Mouse (Mus musculus) liver, embryonic 14.5 days (tissue): ENCODE data around the gene Ccdc171. TPM values are rescaled to one million over a fixed set of nuclear protein-coding genes. Genes with fewer than 3 reads are reported as not detected.

Experiments
- ATAC-seq: fragments of 200-750 bp; cut with Nextera tagmentation; 2 replicates; pipeline ENCODE4 v1.8.0; 2017; ENCODE audit warnings: moderate number of reproducible peaks, mild to moderate bottlenecking, moderate library complexity; ENCODE audit not compliant: insufficient read depth
- DNase-seq, 3 experiments: peaks; one replicate each; pipeline ENCODE4 v3.0.0-alpha.2; 2012 to 2013; ENCODE audit warnings: low read depth in 3 of 3, low spot score in 3 of 3
- H3K27ac ChIP-seq: fragments of 300-500 bp; sonication (generic); 2 replicates; pipeline ENCODE4 v1.5.1; 2014; ENCODE audit warnings: moderate library complexity, mild to moderate bottlenecking, control low read depth, inconsistent platforms
- H3K27me3 ChIP-seq: fragments of 300-500 bp; sonication (generic); 2 replicates; pipeline ENCODE4 v1.6.1; 2014; ENCODE audit warnings: mild to moderate bottlenecking, low read length, moderate library complexity; ENCODE audit not compliant: control insufficient read depth, insufficient read depth
- H3K36me3 ChIP-seq: fragments of 300-500 bp; sonication (generic); replicated peaks from 2 replicates; pipeline ENCODE4 v1.6.1; 2014; ENCODE audit warnings: low read depth; ENCODE audit not compliant: control insufficient read depth, insufficient read depth
- H3K4me1 ChIP-seq, 2 experiments: fragments of 200-500 bp in 1 of 2; fragments of 300-500 bp in 1 of 2; sonication (generic) in 1 of 2; replicated peaks; 2 replicates each; pipeline ENCODE4 v1.6.1; 2012 to 2014; ENCODE audit warnings: antibody characterized with exemption in 1 of 2, inconsistent platforms in 1 of 2, low read length in 1 of 2; ENCODE audit not compliant: control insufficient read depth in 2 of 2, insufficient read depth in 2 of 2
- H3K4me2 ChIP-seq: fragments of 300-500 bp; sonication (generic); 2 replicates; pipeline ENCODE4 v1.6.1; 2014; ENCODE audit warnings: low read depth, mild to moderate bottlenecking, control low read depth, moderate library complexity
- H3K4me3 ChIP-seq, 2 experiments: fragments of 200-500 bp in 1 of 2; fragments of 300-500 bp in 1 of 2; sonication (generic) in 1 of 2; 2 replicates each; pipeline ENCODE4 v1.5.1; 2012 to 2014; ENCODE audit warnings: low read depth in 2 of 2, low read length in 2 of 2, mild to moderate bottlenecking in 2 of 2, control low read depth in 1 of 2, inconsistent platforms in 1 of 2, moderate library complexity in 1 of 2; ENCODE audit not compliant: insufficient read depth in 1 of 2
- H3K9ac ChIP-seq: fragments of 300-500 bp; sonication (generic); replicated peaks from 2 replicates; pipeline ENCODE4 v1.6.1; 2014; ENCODE audit warnings: mild to moderate bottlenecking, control low read depth, moderate library complexity
- H3K9me3 ChIP-seq: fragments of 300-500 bp; sonication (generic); 2 replicates; pipeline ENCODE4 v1.6.1; 2016; ENCODE audit warnings: low read length, mixed read lengths; ENCODE audit not compliant: control insufficient read depth
- CTCF ChIP-seq: IDR thresholded peaks from 2 replicates; pipeline ENCODE4 v1.5.1; 2016; ENCODE audit warnings: antibody characterized with exemption, low read depth, control low read depth
- EP300 ChIP-seq: IDR thresholded peaks from 2 replicates; pipeline ENCODE4 v1.6.1; 2016; ENCODE audit warnings: antibody characterized with exemption, low read depth
- WGBS: fragments of 180-500 bp; shearing (Covaris S2); extraction: QIAGEN DNeasy Blood & Tissue Kit; methylation state at CpG from one replicate; pipeline ENCODE4 v1.1.7; 2014; ENCODE audit not compliant: insufficient replicate concordance; 5-methylcytosine and 5-hydroxymethylcytosine counted together
- polyA plus RNA-seq, 2 experiments: library from polyadenylated mRNA; depleted of rRNA in 1 of 2; stranded (reverse) in 1 of 2; unstranded in 1 of 2; fragments of >200 nt; fragmentation: Nextera tagmentation in 1 of 2; extraction: Ambion mirVana in 1 of 2; gene quantifications; 2 replicates each; pipeline versions ENCODE4 v1.2.1 to v1.2.3; 2012 to 2014

Gene Ccdc171
- polyA plus RNA-seq, 2 experiments, result 0.77 to 0.89 TPM

DNA sequence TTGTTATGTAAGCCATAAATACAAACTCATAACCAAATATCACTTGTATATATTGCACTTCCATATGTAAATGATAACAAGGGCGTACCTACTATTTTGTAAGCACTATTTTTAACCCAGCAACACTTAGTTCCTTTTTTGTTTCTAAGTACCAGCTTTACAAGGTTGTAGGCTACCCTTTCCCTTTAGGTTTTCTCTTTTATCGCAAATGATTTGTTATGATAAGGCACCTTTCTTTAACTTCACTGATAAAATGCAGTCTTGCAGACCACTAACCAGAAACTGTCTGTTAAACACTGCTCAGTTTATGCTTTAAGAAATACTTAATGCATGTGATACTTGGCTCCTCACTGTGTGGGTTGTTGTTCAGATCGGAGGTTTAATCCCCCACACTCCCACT, 275.1 kb downstream of the Ccdc171 start:
- 39% methylated on average over 3 of the region's 3 CpGs for WGBS
- H3K4me3 ChIP-seq, result no peak overlapping the region
- no peak for ATAC-seq
- no peak overlapping the region for H3K27ac ChIP-seq
- no peak overlapping the region for H3K9ac ChIP-seq
- no peaks in the 10 kb centered on the region for H3K9me3 ChIP-seq
- DNase-seq, result no peak
- no peaks in the 10 kb centered on the region for H3K4me1 ChIP-seq
- H3K4me2 ChIP-seq, result no peak overlapping the region
- TF ChIP-seq EP300 (no peak), CTCF (no peak)
- no peaks in the 10 kb centered on the region for H3K27me3 ChIP-seq
- no peaks in the 10 kb centered on the region for H3K36me3 ChIP-seq

- WGBS, result 65% methylated on average over 4 of the region's 4 CpGs
- no peaks in the 10 kb centered on the region for H3K9me3 ChIP-seq
Measured at GRCm38 (mm10) chr4:83816925-83817324, 291.6 kb downstream of the Ccdc171 start.

DNA sequence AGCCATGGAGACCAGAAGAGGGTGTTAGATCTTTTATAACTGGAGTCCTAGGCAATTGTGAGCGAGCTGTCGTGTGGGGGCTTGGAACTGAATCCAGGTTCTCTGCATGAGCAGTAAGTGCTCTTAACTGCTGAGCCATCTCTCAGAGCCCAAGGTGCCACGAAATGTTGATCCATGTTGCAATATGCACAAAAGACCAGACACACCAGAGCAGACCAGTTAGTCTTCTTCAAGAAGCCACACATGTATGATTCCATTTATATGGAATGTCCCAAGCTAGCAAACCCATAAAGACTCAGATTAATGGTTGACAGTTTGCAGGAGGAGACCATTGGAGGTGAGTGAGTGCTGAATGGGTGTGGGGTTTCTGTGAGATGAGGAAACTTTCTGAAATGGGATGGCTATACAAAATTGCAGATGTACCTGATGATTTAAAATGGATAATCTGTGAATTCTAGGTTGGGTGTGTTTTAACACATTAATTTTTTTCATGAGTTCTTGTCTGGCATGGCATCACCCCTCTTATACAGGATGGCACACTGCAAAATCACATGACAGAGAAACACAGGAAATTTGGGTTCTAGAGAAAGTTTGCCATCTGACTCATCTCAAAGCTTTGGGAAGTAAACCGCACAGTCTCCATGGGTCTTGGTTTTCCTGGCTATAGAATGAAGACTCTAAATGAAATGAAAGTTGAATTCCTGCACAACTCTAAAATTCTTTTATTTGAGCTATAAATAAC, 304.5 kb downstream of the Ccdc171 start:
- Histone ChIP-seq H3K36me3 (no peaks in the 10 kb centered on the region), H3K27ac (no peak overlapping the region), H3K9ac (no peak overlapping the region), H3K4me1 (no peaks in the 10 kb centered on the region), H3K4me2 (no peak overlapping the region), H3K4me3 (no peak overlapping the region), H3K9me3 (no peaks in the 10 kb centered on the region), H3K27me3 (no peaks in the 10 kb centered on the region)
- TF ChIP-seq EP300 (no peak), CTCF (no peak)
- no peak for DNase-seq
- 64% methylated on average over 4 of the region's 4 CpGs for WGBS
- no peak for ATAC-seq

More at GRCm38 (mm10) chr4:83816925-83817324, 291.6 kb downstream of the Ccdc171 start:
- no peak overlapping the region for H3K4me2 ChIP-seq
- ATAC-seq (no peak), DNase-seq (no peak)
- no peaks in the 10 kb centered on the region for H3K4me1 ChIP-seq
- H3K9ac ChIP-seq, result no peak overlapping the region
- H3K27ac ChIP-seq, result no peak overlapping the region
- TF ChIP-seq CTCF, result no peak
- no peak for TF ChIP-seq EP300
- no peak overlapping the region for H3K4me3 ChIP-seq
- no peaks in the 10 kb centered on the region for H3K27me3 ChIP-seq
- no peaks in the 10 kb centered on the region for H3K36me3 ChIP-seq

DNA sequence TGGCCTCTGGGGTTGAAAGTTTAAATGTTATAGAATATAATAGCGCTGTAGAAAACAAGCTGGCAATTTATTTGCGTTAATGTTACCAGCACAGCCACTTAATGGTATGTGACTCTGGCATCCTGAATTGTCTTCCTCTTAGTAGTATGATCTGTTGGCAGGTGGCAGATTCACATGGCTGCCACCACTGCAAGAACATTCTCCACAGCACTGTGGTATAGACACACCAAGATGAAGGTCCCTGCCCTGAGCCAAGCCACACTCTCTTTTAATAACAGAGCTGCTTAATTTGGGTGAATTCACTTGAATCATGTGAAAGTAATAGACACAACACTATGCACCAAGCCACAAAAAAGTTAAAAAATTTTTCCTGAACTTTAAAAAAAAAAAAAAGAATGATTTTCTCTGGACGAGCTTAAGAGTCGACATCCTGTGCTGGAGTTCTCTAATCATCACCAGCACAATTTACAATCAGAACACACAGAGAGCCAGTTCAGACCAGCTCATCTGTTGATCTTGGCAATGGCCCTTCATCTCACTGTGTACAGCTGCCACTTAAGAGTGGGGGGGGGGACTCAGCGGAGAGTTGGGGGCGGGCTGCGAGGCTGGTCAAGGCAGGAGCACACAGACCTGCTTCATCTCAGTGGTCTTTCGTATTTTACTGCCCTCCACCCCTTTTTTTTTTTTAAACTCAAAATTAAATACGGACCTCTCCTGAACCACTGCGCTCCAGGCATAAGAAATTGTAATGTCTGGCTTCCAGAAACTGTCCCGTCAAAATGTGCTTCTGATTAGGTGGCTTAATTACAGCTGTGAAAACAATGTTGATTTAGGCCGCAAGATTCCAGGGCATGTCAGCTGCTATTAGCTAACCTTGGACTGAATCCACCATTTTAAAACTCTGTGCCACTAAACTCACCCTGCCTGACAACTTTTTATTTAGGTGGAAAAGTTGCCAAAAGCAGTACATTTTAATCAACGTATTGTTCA, 305.8 kb downstream of the Ccdc171 start:
- Histone ChIP-seq H3K9ac (no peak overlapping the region), H3K27me3 (no peaks in the 10 kb centered on the region), H3K4me3 (no peak overlapping the region), H3K36me3 (no peaks in the 10 kb centered on the region), H3K4me1 (no peaks in the 10 kb centered on the region), H3K9me3 (no peaks in the 10 kb centered on the region), H3K27ac (no peak overlapping the region), H3K4me2 (no peak overlapping the region)
- no peak for ATAC-seq
- WGBS, result 68% methylated on average over 13 of the region's 13 CpGs
- DNase-seq, result no peak
- TF ChIP-seq EP300, result no peak
- no peak for TF ChIP-seq CTCF

DNA sequence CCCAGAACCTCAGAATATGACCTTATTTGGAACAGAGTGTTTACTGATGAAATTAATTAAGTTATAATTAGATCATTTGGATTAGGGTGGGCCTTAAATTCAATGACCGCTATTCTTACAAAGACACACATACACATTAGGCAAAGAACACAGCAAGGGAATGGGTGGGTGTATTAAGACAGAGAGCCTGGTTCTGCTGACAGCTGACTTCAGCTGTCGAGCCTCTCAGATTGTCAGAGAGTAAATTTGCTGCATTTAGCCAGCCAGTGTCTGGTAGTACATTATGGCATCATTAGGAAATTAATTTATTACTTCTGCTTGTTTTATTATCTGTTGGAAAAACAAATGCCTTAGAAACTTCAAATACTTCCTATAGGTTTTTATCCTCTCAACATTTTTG, 313.7 kb downstream of the Ccdc171 start:
- ATAC-seq (no peak), DNase-seq (no peak)
- Histone ChIP-seq H3K4me3 (no peak overlapping the region), H3K9me3 (no peaks in the 10 kb centered on the region), H3K27ac (no peak overlapping the region), H3K36me3 (no peaks in the 10 kb centered on the region), H3K9ac (no peak overlapping the region), H3K4me2 (no peak overlapping the region), H3K4me1 (no peaks in the 10 kb centered on the region), H3K27me3 (no peaks in the 10 kb centered on the region)
- no peak for TF ChIP-seq EP300
- TF ChIP-seq CTCF, result no peak
- 61% methylated on average over 2 of the region's 2 CpGs for WGBS
